Mouse (Mus musculus): Measurements from ENCODE around the gene 1700015G11Rik. TPM values are rescaled to one million over a fixed set of nuclear protein-coding genes. Genes with fewer than 3 reads are reported as not detected.
A peak's percentile ranks its signal among the peaks of the same experiment; 100 is the strongest.

The 1700015G11Rik gene
- polyA plus RNA-seq, 1 experiment from 2014 or later, result not detected

DNA sequence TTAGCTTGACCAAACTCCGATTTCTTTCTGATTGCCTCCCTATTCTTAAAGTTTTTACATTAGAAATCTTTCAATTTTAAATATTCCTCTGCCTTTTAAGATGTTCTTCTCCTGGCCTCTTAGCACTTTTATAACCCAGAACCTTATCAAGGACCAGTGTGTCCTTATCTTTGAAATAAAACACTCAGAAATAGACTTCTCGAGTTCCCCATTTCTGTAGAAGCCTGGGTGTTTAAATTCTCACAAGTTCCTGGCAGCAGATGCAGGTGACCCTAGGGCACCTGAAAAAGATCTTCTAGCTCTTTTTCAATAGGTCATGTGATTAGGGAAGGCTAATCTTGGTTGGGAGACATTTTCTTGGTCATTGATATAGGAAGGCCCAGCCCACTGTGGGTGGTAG is 8.4 kb downstream of the 1700015G11Rik start:
- Histone ChIP-seq H3K4me2 (ENCODE audit: low read depth, low read length) (no peak overlapping the region), H3K9ac (ENCODE audit: low read length) (no peak overlapping the region), H3K4me1 (replicated peaks; ENCODE audit: control insufficient read depth, insufficient read depth, low read length) (no peaks in the 10 kb centered on the region), H3K27me3 (ENCODE audit: control insufficient read depth, insufficient read depth, low read depth, low read length) (no peaks in the 10 kb centered on the region; the same call in 1 of the 2 replicates), H3K27ac (ENCODE audit: low read length) (no peak overlapping the region), H3K4me3 (ENCODE audit: low read length) (no peak overlapping the region), H3K9me3 (ENCODE audit: control insufficient read depth, low read length) (no peaks in the 10 kb centered on the region), H3K36me3 (ENCODE audit: control insufficient read depth, insufficient read depth, low read length) (no peaks in the 10 kb centered on the region)
- WGBS, result 58% methylated on average over 2 of the region's 2 CpGs
- no peak for ATAC-seq (ENCODE audit: low read depth)

DNA sequence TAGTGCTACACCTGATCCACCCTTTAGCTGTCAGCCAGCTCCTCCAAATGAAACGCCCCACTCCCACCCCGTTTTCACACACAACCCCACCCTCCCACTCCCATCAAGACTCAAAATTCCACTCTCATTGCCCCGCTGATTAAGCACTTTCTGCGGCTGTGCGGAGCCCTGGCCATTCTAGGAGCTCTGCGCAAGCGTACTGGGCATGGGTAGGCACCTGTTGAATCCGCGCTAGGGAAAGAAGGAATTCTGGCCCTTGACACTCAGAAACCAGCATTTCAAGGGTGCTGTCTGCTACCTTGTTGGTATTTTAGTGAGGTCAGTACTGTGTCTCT is 9.3 kb downstream of the 1700015G11Rik start:
- Histone ChIP-seq H3K4me1 (replicated peaks; ENCODE audit: control insufficient read depth, insufficient read depth, low read length) (no peaks in the 10 kb centered on the region), H3K9ac (ENCODE audit: low read length) (no peak overlapping the region; the same call in 1 of the 2 replicates), H3K36me3 (ENCODE audit: control insufficient read depth, insufficient read depth, low read length) (no peaks in the 10 kb centered on the region), H3K4me3 (ENCODE audit: low read length) (peak overlapping the region; percentile 54), H3K9me3 (ENCODE audit: control insufficient read depth, low read length) (no peaks in the 10 kb centered on the region), H3K4me2 (ENCODE audit: low read depth, low read length) (peak overlapping the region; percentile 70), H3K27ac (ENCODE audit: low read length) (peak overlapping the region; percentile 64), H3K27me3 (ENCODE audit: control insufficient read depth, insufficient read depth, low read depth, low read length) (no peaks in the 10 kb centered on the region; the same call in 1 of the 2 replicates)
- no peak for ATAC-seq (ENCODE audit: low read depth)
- WGBS, result 4% methylated on average over 9 of the region's 9 CpGs

DNA sequence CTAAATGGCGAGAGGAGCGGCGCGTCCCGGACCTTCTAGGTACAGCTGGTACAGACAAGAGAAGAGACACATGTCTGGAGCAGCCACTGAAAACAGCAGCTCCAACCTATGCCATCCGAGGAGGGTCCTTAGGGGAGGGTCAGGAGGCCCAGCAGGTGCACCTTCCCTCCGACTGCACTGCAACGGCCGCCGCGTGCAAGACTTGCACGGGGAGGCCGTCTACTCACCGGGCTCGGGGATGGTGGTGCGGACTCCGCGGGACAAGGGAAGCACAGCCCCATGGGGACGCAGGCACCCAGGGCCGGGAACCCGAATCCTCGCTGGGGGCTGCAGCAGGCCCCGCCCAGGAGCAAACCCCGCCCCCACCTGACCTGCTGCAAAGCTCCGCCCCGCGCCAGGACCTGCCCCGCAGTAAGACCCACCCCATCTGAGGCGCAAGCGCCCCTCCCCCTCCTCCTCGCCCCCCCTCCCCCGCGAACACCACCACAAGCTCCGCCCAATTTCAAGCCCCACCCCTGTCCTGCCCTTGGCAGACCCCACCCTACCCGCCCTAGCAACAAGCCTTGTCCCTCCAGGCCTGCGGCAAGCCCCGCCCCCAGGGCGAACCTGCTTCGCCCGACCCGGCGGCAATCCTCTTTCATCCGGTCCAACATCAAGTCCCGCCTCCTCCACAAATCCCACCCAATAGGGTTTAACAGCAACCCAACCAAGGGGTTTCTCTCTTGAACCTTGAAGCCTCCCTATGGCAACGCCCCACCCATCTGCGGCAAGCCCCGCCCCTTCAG is 9.8 kb downstream of the 1700015G11Rik start, which contains the start of gene Svip:
Svip (minus strand) TSS at position 508 of the 785 bp plus-strand sequence.
- no peaks in the 10 kb centered on the region; the same call in 1 of the 2 replicates for H3K27me3 ChIP-seq (ENCODE audit: control insufficient read depth, insufficient read depth, low read depth, low read length)
- peak within 1 kb of the TSS; percentile 64 for H3K27ac ChIP-seq (ENCODE audit: low read length)
- peak within 1 kb of the TSS; percentile 68 for H3K9ac ChIP-seq (ENCODE audit: low read length)
- 0% methylated on average over 24 of the region's 47 CpGs for WGBS
- H3K4me1 ChIP-seq (replicated peaks; ENCODE audit: control insufficient read depth, insufficient read depth, low read length), result no peaks in the 10 kb centered on the region
- H3K4me3 ChIP-seq (ENCODE audit: low read length), result peak within 1 kb of the TSS; percentile 54
- peak within 1 kb of the TSS; percentile 70 for H3K4me2 ChIP-seq (ENCODE audit: low read depth, low read length)
- no peaks in the 10 kb centered on the region for H3K9me3 ChIP-seq (ENCODE audit: control insufficient read depth, low read length)
- peak; percentile 94 for ATAC-seq (ENCODE audit: low read depth)
- H3K36me3 ChIP-seq (ENCODE audit: control insufficient read depth, insufficient read depth, low read length), result no peaks in the 10 kb centered on the region

DNA sequence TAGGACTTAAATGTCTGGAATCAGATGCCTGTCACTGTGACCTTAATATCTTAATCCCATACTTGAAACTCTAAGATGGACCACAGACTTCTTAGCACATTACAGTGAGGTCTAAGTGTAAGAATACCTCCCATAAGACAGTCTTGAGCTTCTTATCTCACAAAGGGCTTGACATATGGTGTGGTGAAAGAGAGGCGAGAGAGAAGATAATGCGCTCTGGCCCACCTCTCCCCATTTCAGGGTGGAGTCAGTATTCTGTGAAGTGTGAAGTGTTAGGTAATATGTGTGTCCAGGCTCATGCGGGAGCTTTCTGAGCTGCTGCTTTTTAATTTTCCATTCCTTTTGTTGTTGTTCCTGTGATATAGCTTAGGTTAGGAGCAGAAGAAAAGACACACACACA is 24.5 kb downstream of the 1700015G11Rik start:
- no peaks in the 10 kb centered on the region for H3K9me3 ChIP-seq (ENCODE audit: control insufficient read depth, low read length)
- no peak for ATAC-seq (ENCODE audit: low read depth)
- 65% methylated on average over 3 of the region's 3 CpGs for WGBS
- H3K36me3 ChIP-seq (ENCODE audit: control insufficient read depth, insufficient read depth, low read length), result no peaks in the 10 kb centered on the region
- no peak overlapping the region for H3K9ac ChIP-seq (ENCODE audit: low read length)
- no peak overlapping the region for H3K27ac ChIP-seq (ENCODE audit: low read length)
- H3K4me3 ChIP-seq (ENCODE audit: low read length), result no peak overlapping the region
- H3K27me3 ChIP-seq (ENCODE audit: control insufficient read depth, insufficient read depth, low read depth, low read length), result no peaks in the 10 kb centered on the region
- no peaks in the 10 kb centered on the region for H3K4me1 ChIP-seq (replicated peaks; ENCODE audit: control insufficient read depth, insufficient read depth, low read length)
- H3K4me2 ChIP-seq (ENCODE audit: low read depth, low read length), result no peak overlapping the region

DNA sequence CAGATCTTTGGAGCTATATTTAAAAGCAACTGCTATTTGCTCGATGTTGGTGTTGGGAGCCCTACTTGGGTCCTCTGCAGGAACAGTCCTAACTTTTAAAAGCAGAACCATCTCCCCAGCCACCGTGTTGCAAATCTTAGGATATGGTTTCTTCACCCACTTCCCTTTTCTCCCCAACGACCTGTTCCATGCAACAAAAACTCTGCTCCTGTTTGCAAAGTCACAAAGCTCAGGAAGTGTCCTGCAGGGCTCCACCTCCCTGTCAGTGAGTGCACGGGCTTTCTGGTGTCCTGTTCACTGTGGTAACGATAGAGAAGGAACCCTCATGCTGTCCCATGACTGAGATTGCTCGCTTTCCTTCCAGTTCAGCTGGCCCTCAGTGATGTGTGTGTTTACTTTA is 28.6 kb downstream of the 1700015G11Rik start:
- WGBS, result 54% methylated on average over 6 of the region's 6 CpGs
- H3K9me3 ChIP-seq (ENCODE audit: control insufficient read depth, low read length), result no peaks in the 10 kb centered on the region
- H3K27me3 ChIP-seq (ENCODE audit: control insufficient read depth, insufficient read depth, low read depth, low read length), result no peaks in the 10 kb centered on the region
- no peak overlapping the region for H3K27ac ChIP-seq (ENCODE audit: low read length)
- no peak overlapping the region for H3K9ac ChIP-seq (ENCODE audit: low read length)
- H3K4me2 ChIP-seq (ENCODE audit: low read depth, low read length), result no peak overlapping the region
- no peaks in the 10 kb centered on the region for H3K36me3 ChIP-seq (ENCODE audit: control insufficient read depth, insufficient read depth, low read length)
- H3K4me1 ChIP-seq (replicated peaks; ENCODE audit: control insufficient read depth, insufficient read depth, low read length), result no peaks in the 10 kb centered on the region
- no peak for ATAC-seq (ENCODE audit: low read depth)
- no peak overlapping the region for H3K4me3 ChIP-seq (ENCODE audit: low read length)

DNA sequence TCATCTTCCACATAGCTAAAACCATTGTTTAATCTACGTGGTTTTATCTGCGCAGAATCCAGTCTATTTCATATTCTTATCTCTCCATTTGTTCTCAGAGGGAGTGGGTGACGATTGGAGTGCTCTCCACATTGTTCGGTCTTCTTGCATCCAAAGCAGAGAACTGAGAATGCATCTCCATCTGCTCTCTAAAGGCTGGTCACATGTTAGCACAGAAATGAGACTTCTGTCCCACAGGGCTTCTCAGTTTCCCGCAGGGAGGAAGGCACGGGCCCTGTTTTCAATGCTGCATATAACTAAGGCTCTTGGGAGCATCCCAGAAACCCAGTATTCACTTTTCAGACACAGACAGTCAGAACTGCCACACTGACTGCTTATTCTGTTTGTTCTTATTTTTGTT is 29.8 kb downstream of the 1700015G11Rik start:
- no peaks in the 10 kb centered on the region for H3K4me1 ChIP-seq (replicated peaks; ENCODE audit: control insufficient read depth, insufficient read depth, low read length)
- no peak overlapping the region for H3K9ac ChIP-seq (ENCODE audit: low read length)
- no peak for ATAC-seq (ENCODE audit: low read depth)
- no peak overlapping the region for H3K4me2 ChIP-seq (ENCODE audit: low read depth, low read length)
- no peak overlapping the region for H3K27ac ChIP-seq (ENCODE audit: low read length)
- no peak overlapping the region for H3K4me3 ChIP-seq (ENCODE audit: low read length)
- 61% methylated on average over 6 of the region's 6 CpGs for WGBS
- no peaks in the 10 kb centered on the region for H3K9me3 ChIP-seq (ENCODE audit: control insufficient read depth, low read length)
- no peaks in the 10 kb centered on the region for H3K27me3 ChIP-seq (ENCODE audit: control insufficient read depth, insufficient read depth, low read depth, low read length)
- no peaks in the 10 kb centered on the region for H3K36me3 ChIP-seq (ENCODE audit: control insufficient read depth, insufficient read depth, low read length)

DNA sequence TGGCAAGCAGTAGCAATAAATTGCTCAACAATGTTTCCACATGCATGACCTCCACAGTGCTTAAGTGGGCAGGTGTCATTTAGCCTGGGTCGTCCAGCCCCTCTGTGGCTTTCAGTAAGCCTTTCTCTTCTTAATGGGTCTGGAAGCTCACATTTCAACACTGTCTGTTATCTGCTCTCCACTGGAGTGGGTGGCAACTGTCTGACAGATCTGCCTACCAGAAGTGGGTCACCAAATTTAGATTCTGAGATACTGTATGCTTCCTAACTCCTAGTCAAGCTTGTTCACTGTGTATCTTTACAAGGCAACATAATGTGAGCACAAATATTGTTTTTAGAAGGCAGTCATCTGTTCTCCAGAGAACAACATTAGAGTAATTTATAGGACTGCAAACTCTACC is 33.2 kb downstream of the 1700015G11Rik start:
- Histone ChIP-seq H3K9ac (ENCODE audit: low read length) (no peak overlapping the region), H3K27me3 (ENCODE audit: control insufficient read depth, insufficient read depth, low read depth, low read length) (no peaks in the 10 kb centered on the region), H3K36me3 (ENCODE audit: control insufficient read depth, insufficient read depth, low read length) (no peaks in the 10 kb centered on the region), H3K4me1 (replicated peaks; ENCODE audit: control insufficient read depth, insufficient read depth, low read length) (no peaks in the 10 kb centered on the region), H3K4me2 (ENCODE audit: low read depth, low read length) (no peak overlapping the region), H3K27ac (ENCODE audit: low read length) (no peak overlapping the region), H3K9me3 (ENCODE audit: control insufficient read depth, low read length) (no peaks in the 10 kb centered on the region), H3K4me3 (ENCODE audit: low read length) (no peak overlapping the region)
- no peak for ATAC-seq (ENCODE audit: low read depth)
- 19% methylated on average over 1 of the region's 1 CpGs for WGBS

DNA sequence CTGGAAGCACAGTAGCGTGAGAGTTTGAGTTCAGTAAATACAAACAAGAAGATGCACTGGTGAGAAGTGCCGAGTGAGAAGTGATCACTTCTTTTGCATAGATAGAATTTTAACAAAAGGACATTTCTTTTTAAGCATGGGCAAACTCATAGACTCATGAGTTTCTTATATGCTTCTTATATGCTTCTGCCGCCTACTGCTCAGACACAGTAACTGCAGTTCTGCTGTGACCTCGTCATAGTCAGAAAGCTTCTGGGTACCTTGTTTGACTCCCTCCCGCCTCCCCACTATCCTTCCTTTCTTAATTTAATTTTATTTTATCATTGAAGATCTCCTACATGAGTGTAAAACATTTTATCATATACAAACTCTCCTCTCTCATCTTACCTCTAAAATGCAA is 36.3 kb downstream of the 1700015G11Rik start:
- Histone ChIP-seq H3K4me2 (ENCODE audit: low read depth, low read length) (no peak overlapping the region), H3K4me1 (replicated peaks; ENCODE audit: control insufficient read depth, insufficient read depth, low read length) (no peaks in the 10 kb centered on the region), H3K9me3 (ENCODE audit: control insufficient read depth, low read length) (no peaks in the 10 kb centered on the region), H3K9ac (ENCODE audit: low read length) (no peak overlapping the region), H3K27ac (ENCODE audit: low read length) (no peak overlapping the region), H3K36me3 (ENCODE audit: control insufficient read depth, insufficient read depth, low read length) (no peaks in the 10 kb centered on the region), H3K27me3 (ENCODE audit: control insufficient read depth, insufficient read depth, low read depth, low read length) (no peaks in the 10 kb centered on the region), H3K4me3 (ENCODE audit: low read length) (no peak overlapping the region)
- ATAC-seq (ENCODE audit: low read depth), result no peak
- 37% methylated on average over 5 of the region's 5 CpGs for WGBS

DNA sequence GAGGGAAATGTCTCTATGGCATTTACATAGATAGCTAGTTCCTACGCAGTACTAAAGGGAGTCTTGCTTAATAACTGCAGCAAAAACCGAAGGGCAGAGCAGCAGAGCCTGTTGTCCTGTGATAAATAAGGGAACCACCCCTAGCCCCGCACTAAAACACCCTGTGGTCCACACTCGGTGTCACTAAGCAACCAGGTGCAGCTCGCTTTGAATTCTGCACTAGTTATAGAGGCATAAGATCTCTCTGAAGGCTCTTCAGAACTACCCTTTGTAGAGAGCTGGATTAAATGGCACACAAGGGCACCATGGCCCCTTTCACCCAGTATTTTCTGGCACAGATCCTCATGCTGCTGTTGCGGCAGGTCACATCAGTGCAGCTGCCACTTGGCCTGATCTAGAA is 40.3 kb downstream of the 1700015G11Rik start:
- Histone ChIP-seq H3K27ac (ENCODE audit: low read length) (no peak overlapping the region), H3K9me3 (ENCODE audit: control insufficient read depth, low read length) (no peaks in the 10 kb centered on the region), H3K27me3 (ENCODE audit: control insufficient read depth, insufficient read depth, low read depth, low read length) (no peaks in the 10 kb centered on the region), H3K36me3 (ENCODE audit: control insufficient read depth, insufficient read depth, low read length) (no peaks in the 10 kb centered on the region), H3K4me2 (ENCODE audit: low read depth, low read length) (no peak overlapping the region), H3K9ac (ENCODE audit: low read length) (no peak overlapping the region), H3K4me1 (replicated peaks; ENCODE audit: control insufficient read depth, insufficient read depth, low read length) (no peaks in the 10 kb centered on the region), H3K4me3 (ENCODE audit: low read length) (no peak overlapping the region)
- 68% methylated on average over 6 of the region's 6 CpGs for whole genome bisulfite sequencing
- no peak for ATAC-seq (ENCODE audit: low read depth)

Measured in lung, embryonic 16.5 days (tissue).